Mouse (Mus musculus): ENCODE results near the gene Stox2.

- TF ChIP-seq CTCF (IDR thresholded peaks at IDR 0.05; ENCODE audit: low read depth) (no peak), EP300 (IDR thresholded peaks at IDR 0.05; ENCODE audit: low read depth) (no peak)
Observed at GRCm38 (mm10) chr8:47341474-47341873, 104.7 kb downstream of the Stox2 start.

All from liver, postnatal 0 days (tissue).